Mouse (Mus musculus): Measurements from ENCODE around the gene Cyp3a44.
"Not testable (repeated sequence)": the region's sequence is repeated elsewhere in the genome, so short reads cannot be mapped to it uniquely, and the experiment has no call there.

Gene Cyp3a44

GRCm38 (mm10) chr5:145805796-145806195, at the start of gene Cyp3a44:
TSS of gene Cyp3a44 (minus strand) at chr5:145805874.
- DNase-seq (ENCODE audit: low spot score in 2 of 2), result not testable (repeated sequence)

- DNase-seq (ENCODE audit: low spot score in 2 of 2), result not testable (repeated sequence)
These were observed 5.4 kb downstream of the Cyp3a44 start for GRCm38 (mm10) chr5:145800229-145800628.

- DNase-seq (ENCODE audit: low spot score in 2 of 2), result not testable (repeated sequence)
These were observed 12.4 kb downstream of the Cyp3a44 start for GRCm38 (mm10) chr5:145793232-145793631.

- DNase-seq (ENCODE audit: low spot score in 2 of 2), result not testable (repeated sequence)
These were observed 68.2 kb downstream of the Cyp3a44 start for GRCm38 (mm10) chr5:145737512-145737911.

All from spleen, postnatal 10 days (tissue).